Mouse (Mus musculus) ovary, postnatal 36 days (tissue): ENCODE measurements around the gene Lect2.
A peak's percentile ranks its signal among the peaks of the same experiment; 100 is the strongest.

Experiments
- DNase-seq: peaks from one replicate; pipeline ENCODE4 v3.0.0; 2022; ENCODE audit warnings: low spot score, mixed read lengths

The Lect2 gene

GRCm38 (mm10) chr13:56556701-56557100 is 8.4 kb upstream of the Lect2 start:
- DNase-seq, result no peak

- peak; percentile 65 for DNase-seq
Measured at GRCm38 (mm10) chr13:56555957-56556356, 7.7 kb upstream of the Lect2 start.

GRCm38 (mm10) chr13:56554409-56554808 is 6.1 kb upstream of the Lect2 start:
- peak; percentile 42 for DNase-seq

GRCm38 (mm10) chr13:56553923-56554322 is 5.6 kb upstream of the Lect2 start:
- no peak for DNase-seq

- no peak for DNase-seq
Measured at GRCm38 (mm10) chr13:56551661-56552060, 3.4 kb upstream of the Lect2 start.

GRCm38 (mm10) chr13:56550574-56550973 is 2.3 kb upstream of the Lect2 start:
- no peak for DNase-seq

DNA sequence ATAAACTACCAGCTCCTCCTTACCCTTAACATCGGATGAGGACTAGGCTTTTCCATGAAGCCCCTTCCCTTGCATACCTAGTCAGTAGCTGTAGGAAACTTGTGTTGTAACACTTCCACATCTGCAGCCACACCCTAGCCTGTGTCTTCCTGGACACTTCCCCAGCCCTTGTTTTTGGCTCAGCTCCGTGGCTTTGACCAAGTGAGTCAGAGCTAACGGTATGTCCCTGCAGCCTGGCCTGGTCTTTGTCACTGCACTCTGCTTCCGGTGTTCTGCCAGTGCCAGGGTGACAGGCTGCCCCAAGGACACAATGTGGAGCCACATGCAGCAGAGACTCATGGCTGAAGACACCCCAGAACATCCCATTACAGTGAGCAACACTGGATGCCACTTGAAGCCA is 1.1 kb upstream of the Lect2 start:
- DNase-seq, result no peak

- DNase-seq, result no peak
Measured at GRCm38 (mm10) chr13:56544956-56545355, 3.3 kb downstream of the Lect2 start.

- DNase-seq, result no peak
Measured at GRCm38 (mm10) chr13:56543805-56544204, 4.5 kb downstream of the Lect2 start.

- DNase-seq, result peak; percentile 34
Measured at GRCm38 (mm10) chr13:56539846-56540245, 8.5 kb downstream of the Lect2 start.

- DNase-seq, result no peak
Measured at GRCm38 (mm10) chr13:56537026-56537425, 11.3 kb downstream of the Lect2 start.

DNA sequence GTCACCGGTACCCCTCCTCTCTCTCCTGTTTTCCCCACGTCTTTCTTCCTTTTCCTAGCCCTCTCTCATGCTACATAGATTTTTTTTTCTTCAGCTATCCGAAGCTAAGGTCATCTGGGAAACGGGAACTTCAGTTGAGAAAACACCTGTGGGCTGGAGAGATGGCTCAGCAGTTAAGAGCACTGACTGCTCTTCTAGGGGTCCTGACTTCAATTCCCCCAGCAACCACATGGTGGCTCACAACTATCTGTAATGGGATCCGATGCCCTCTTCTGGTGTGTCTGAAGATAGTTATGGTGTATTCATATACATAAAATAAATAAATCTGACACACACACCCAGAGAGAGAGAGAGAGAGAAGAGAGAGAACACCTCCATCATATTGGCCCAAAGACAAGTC is 12.7 kb downstream of the Lect2 start:
- DNase-seq, result no peak

DNA sequence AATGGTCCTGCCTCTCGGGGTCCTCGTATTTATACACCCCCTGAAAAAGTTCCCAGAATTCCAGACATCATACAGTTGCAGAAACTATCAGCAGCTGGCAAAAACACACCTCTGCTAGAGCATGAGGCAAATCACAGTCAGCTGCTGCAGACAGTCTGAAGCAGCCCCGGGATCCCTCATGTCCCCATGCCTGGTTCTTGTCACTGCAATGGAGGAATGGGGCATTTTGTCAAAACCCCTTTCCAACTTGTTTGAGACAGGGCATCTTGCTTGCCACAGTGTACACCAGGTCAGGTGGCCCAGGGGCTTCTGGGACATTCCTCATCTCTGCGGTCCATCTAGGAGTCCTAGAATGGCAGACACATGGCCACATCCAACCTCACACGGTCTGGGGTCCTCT is 13.4 kb downstream of the Lect2 start:
- DNase-seq, result no peak

GRCm38 (mm10) chr13:56529685-56530084 is 18.6 kb downstream of the Lect2 start:
- no peak for DNase-seq

GRCm38 (mm10) chr13:56529031-56529430 is 19.3 kb downstream of the Lect2 start:
- DNase-seq, result no peak

DNA sequence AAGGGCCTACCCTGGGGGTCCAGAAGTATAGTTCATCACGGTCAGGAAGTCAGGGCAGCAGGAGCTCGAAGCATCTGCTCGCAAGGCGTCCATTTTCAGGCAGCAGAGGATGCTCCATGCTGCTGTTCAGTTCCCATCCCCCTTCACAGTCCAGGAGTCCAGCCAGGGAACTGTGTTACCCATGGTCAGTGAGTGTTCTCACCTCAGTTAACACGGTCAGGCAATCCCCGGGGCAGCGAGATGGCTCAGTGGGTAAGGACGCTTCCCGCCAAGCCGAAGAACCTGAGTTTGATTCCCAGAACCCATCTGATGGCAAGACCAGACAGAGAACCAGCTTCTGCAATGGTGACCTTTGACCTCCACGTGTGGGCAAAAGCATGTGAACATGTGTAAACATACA is 20.0 kb downstream of the Lect2 start:
- DNase-seq, result no peak

GRCm38 (mm10) chr13:56527846-56528245 is 20.5 kb downstream of the Lect2 start:
- DNase-seq, result no peak

DNA sequence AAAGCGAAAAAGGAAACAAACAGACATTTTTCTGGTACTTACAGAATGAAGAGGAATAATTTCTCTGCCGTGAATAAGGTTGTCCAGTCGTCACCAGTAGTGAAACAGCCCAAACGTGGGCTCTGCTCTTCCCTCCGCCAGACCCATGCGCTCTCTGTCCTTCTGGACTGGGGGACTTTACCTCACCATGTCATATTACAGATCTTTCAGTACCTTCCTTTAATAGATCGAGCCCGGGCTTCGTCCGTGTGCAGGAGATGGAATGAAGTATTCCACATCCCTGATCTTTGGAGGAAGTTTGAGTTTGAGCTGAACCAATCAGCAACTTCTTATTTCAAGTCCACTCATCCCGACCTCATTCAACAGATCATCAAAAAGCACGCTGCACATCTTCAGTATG is 21.4 kb downstream of the Lect2 start:
- no peak for DNase-seq

GRCm38 (mm10) chr13:56522821-56523167 is 25.5 kb downstream of the Lect2 start:
- DNase-seq, result no peak

GRCm38 (mm10) chr13:56522081-56522820 is 26.1 kb downstream of the Lect2 start, which contains the start of gene Fbxl21:
Gene Fbxl21 (plus strand): TSS chr13:56522472.
- DNase-seq, result peak; percentile 93

- DNase-seq, result no peak
Measured at GRCm38 (mm10) chr13:56516816-56517215, 31.5 kb downstream of the Lect2 start.

DNA sequence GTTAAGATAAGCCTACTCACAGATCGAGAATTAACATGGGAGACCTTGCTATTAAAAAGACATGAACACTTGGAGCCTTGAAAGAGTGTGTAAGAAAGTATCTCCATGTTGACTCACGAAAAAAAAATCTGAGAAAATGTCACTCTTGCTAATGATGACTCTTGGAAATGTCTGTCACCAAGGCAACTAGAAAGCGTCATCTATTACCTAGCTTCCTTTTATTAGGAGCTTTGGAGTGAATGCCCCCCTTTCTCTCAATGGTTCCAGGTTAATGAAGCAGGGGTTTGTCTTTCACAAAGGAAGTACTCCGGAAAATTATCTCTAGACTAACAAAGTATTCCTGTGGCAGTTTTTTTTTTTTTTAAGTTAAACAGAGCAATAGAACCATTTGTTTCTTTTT is 32.0 kb downstream of the Lect2 start:
- no peak for DNase-seq

DNA sequence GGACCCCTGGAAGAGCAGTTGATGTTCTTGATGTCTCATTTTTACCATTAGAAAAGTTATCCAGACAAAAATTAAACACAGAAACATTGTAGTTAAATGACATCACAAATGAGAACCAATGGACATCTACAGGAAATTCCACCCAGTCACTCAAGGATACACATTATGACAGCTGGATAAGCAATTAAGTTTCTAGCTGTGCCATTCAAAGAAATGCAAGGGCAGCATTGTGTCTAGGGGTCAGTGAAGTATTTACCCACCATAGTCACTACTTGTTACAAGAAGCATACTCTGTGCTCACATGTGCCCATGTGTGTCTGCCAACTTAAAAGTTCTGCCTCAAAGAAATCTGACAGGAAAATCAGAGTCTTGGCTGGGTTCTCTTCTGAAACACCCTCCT is 34.7 kb downstream of the Lect2 start:
- no peak for DNase-seq

DNA sequence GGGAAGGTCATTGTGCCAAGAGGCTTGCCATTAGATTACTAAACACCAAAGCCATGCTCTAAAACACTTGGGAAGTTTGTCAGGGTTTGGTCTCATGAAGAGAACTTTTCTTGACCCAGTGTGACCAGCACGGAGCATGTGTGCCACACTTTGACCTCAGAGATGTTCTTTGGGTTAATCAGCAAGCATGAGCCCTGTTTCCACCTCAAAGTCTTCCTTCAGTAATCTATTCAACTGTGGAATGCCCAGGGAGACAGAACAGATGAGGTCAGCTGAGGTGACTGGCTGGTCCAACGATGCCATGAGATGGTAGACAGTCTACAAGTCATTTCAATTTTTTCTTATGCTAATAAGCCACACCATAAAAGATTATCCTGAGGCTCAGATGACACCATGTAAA is 38.5 kb downstream of the Lect2 start:
- DNase-seq, result no peak
